Mouse (Mus musculus): ENCODE measurements around the gene Shbg. TPM values are rescaled to one million over a fixed set of nuclear protein-coding genes. Genes with fewer than 3 reads are reported as not detected.

Gene Shbg
- polyA plus RNA-seq, 1 experiment from 2014 or later: 7.5 TPM

DNA sequence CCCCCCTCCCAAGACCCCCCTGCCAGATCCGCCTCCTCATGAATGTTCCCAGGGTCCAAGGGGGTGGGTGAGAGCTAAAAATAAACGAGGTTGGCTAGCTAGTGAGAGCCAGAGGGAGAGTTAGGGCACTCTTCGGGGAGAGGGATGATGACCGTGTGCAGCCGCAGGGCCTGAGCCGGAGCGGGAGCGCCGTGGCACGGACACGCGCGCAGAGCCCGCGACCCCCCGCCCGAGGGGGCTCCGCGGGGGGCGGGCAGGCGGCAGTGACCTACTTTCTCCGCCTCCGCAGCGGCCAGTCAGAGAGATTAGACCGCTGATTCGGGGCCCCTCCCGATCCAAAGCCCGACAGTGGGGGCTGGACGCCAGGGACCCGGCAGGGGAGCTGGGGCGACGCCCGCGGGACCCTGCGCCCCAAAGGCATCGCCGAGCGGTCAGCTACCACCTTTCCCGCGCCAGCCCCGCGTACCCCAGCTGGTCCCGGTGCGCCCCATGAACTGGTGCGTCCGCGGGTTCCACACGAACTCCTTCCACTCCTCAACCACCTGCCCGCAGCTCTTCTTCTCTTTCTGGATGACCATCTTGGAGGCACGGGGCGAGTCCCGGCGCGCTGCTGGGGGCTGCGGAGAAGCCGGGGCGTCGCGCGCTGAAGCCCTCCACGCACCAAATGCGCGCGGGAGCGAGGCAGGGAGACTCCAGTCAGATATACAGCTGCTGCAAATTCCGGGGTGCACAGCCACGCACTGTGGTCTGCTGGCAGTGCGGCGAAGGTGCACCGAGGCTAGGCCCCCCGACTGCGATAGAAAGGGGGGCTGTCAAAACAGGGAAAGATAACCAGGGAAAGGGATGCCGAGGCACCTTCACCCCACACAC lies 12.7 kb downstream of the Shbg start:
- under 1% methylated on average over 73 of the region's 73 CpGs for WGBS
- no peaks in the 10 kb centered on the region for H3K9me3 ChIP-seq
- H3K27ac ChIP-seq: peak overlapping the region; percentile 87
- H3K4me3 ChIP-seq: peak overlapping the region; percentile 79
- peaks cover 62% of the 10 kb centered on the region for H3K4me1 ChIP-seq
- 0 out of 2 replicates have a peak, but pooled peaks cover 4% of the 10 kb centered on the region for H3K27me3 ChIP-seq (ENCODE audit: insufficient read depth, poor library complexity, severe bottlenecking)
- no peak for DNase-seq (ENCODE audit: low spot score)
- H3K36me3 ChIP-seq: 0 out of 2 replicates have a peak, but pooled peaks cover 3% of the 10 kb centered on the region

DNA sequence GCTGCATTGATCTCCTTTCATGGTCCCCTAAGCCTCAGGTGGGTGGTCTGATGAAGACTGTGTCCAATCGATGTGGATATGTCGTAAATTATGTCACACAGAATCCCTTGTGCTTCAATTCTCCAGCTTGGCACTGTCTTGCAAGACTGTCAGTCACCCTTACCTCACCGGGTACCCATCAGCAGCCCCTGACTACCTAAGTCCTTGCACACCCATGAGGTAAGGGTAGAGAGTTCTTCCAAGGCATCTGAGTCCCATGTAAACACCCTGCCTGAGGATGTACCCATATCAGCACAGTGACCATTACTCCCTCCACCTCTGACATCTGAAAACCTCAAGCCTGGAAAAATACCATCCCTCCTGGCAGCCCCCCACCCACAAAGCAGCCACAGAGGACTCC lies 13.4 kb downstream of the Shbg start:
- no peak for DNase-seq (ENCODE audit: low spot score)
- Histone ChIP-seq H3K36me3 (0 out of 2 replicates have a peak, but pooled peaks cover 3% of the 10 kb centered on the region), H3K27me3 (ENCODE audit: insufficient read depth, poor library complexity, severe bottlenecking) (0 out of 2 replicates have a peak, but pooled peaks cover 4% of the 10 kb centered on the region), H3K4me1 (peaks cover 68% of the 10 kb centered on the region), H3K9me3 (no peaks in the 10 kb centered on the region), H3K4me3 (peak overlapping the region; percentile 79), H3K27ac (peak overlapping the region; percentile 87)
- WGBS: 70% methylated on average over 3 of the region's 3 CpGs

DNA sequence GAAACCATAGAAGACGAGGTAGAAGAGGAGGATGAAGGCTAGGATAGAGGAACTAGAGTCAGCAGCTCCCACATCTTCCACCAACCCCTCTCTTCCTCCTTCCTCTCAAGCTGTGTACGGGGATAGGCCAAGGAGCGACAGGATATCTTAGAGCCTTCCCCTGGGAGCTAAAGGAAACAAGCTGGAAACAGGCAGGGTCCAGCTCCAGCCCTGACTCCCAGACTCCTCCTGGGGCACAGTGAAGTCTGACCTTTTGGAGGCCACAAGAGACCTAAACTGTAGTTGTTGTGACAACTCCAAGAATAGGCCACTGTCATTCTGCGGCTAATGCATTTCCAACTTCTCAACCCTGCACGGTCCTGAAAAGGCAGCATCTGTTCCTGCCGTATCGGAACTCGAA lies 14.2 kb downstream of the Shbg start:
- no peaks in the 10 kb centered on the region for H3K27me3 ChIP-seq (ENCODE audit: insufficient read depth, poor library complexity, severe bottlenecking)
- peaks cover 75% of the 10 kb centered on the region for H3K4me1 ChIP-seq
- H3K9me3 ChIP-seq: no peaks in the 10 kb centered on the region
- no peak overlapping the region for H3K4me3 ChIP-seq
- 0 out of 2 replicates have a peak, but pooled peaks cover 3% of the 10 kb centered on the region for H3K36me3 ChIP-seq
- WGBS: 71% methylated on average over 8 of the region's 8 CpGs
- no peak for DNase-seq (ENCODE audit: low spot score)
- H3K27ac ChIP-seq: peak overlapping the region; percentile 87; the same call in 1 of the 2 replicates

DNA sequence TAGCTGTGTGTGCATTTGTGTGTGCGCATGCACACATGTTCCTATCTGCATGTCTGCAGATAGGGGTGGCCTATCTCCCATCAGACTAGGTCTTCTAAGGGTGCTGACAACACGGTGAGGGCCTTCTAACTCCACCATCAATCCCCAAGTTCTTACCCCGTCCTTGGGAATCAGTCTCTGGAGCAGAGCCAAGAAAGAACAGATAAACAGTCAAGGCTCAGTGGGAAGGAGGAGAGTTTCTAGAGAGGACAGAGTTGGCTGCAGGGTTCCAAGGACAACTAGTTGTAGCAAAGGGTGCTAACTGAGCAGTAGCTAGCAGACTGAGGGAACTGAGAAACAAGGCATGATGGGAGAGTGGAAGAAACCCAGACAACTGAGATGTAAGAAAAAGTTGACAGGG lies 15.9 kb downstream of the Shbg start:
- 0 out of 2 replicates have a peak overlapping the region, but pooled peaks have one; percentile 10 for H3K4me3 ChIP-seq
- no peaks in the 10 kb centered on the region for H3K27me3 ChIP-seq (ENCODE audit: insufficient read depth, poor library complexity, severe bottlenecking)
- H3K4me1 ChIP-seq: peaks cover 75% of the 10 kb centered on the region
- peak overlapping the region; percentile 84 for H3K27ac ChIP-seq
- 0 out of 2 replicates have a peak, but pooled peaks cover 3% of the 10 kb centered on the region for H3K36me3 ChIP-seq
- WGBS: 37% methylated on average over 3 of the region's 3 CpGs
- no peak for DNase-seq (ENCODE audit: low spot score)
- no peaks in the 10 kb centered on the region for H3K9me3 ChIP-seq

DNA sequence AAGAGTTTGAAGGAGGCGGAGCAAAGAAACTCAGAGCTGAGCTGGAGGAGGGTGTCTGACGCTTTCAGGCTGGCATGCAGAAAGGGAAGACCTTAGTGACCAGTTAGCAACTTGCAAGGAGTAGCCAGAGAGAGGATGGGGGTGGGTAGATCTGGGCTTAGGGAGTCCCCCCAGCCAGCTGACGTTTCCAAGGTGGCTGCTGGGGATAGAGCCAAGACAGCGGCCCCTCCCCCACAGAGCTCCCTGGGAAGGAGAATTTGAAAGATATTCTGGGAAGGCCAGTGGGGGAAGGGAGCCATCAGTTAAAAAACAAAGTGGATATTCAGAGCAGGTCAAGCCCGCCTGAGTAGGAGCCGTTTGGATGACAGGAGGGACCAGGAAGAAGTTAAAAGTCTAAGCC lies 17.6 kb downstream of the Shbg start:
- H3K4me1 ChIP-seq: peaks cover 63% of the 10 kb centered on the region
- DNase-seq (ENCODE audit: low spot score): peak; percentile 91
- H3K4me3 ChIP-seq: peak overlapping the region; percentile 37

DNA sequence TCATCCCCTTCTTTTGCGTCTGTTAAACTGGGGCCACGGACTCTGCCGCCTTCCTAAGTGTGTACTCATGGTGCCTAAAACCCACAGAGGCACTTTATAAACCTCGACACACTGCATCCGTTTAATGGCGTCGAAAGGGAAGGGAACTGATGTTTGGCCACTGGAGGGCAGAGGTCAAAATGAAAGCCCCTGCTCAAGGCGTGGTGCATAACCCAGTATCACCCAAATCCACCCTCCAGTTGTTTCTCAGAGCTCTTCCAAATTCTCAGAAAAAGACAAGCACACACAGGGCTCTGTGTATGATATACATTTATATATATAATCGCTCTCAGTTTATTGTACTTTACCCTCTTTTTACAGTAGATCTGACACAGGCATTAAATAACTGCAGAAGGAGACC lies 18.3 kb downstream of the Shbg start:
- Histone ChIP-seq H3K27ac (peak overlapping the region; percentile 84), H3K4me1 (peaks cover 57% of the 10 kb centered on the region), H3K27me3 (ENCODE audit: insufficient read depth, poor library complexity, severe bottlenecking) (no peaks in the 10 kb centered on the region), H3K36me3 (peaks cover 15% of the 10 kb centered on the region; the same call in 1 of the 2 replicates), H3K9me3 (no peaks in the 10 kb centered on the region), H3K4me3 (peak overlapping the region; percentile 37)
- peak; percentile 86 for DNase-seq (ENCODE audit: low spot score)
- WGBS: 6% methylated on average over 9 of the region's 9 CpGs

More for the DNA sequence above, 17.6 kb downstream of the Shbg start:
- no peaks in the 10 kb centered on the region for H3K27me3 ChIP-seq (ENCODE audit: insufficient read depth, poor library complexity, severe bottlenecking)
- WGBS: 6% methylated on average over 6 of the region's 6 CpGs
- peak overlapping the region; percentile 84 for H3K27ac ChIP-seq
- peaks cover 10% of the 10 kb centered on the region; the same call in 1 of the 2 replicates for H3K36me3 ChIP-seq
- H3K9me3 ChIP-seq: no peaks in the 10 kb centered on the region

DNA sequence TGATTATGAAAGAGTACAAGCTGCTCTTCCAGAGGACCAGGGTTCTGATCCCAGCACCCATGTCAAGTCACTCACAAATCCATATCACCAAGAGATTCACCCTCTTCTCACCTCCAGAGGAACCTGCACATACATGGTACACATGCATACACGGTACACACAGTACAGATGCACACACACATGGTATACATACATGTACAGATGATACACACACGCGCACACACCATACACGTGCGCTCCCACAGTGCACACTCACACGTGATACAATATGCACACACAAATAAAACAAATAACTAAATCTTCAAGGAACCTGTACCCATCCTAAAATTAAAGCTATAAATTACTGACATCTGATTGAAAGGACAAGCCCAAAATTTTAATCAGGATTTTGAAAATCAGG lies 22.9 kb downstream of the Shbg start:
- no peaks in the 10 kb centered on the region for H3K9me3 ChIP-seq
- no peak overlapping the region for H3K4me3 ChIP-seq
- DNase-seq (ENCODE audit: low spot score): no peak
- peaks cover 53% of the 10 kb centered on the region for H3K36me3 ChIP-seq
- 91% methylated on average over 6 of the region's 6 CpGs for whole genome bisulfite sequencing
- H3K27ac ChIP-seq: no peak overlapping the region
- H3K4me1 ChIP-seq: peaks cover 20% of the 10 kb centered on the region
- no peaks in the 10 kb centered on the region for H3K27me3 ChIP-seq (ENCODE audit: insufficient read depth, poor library complexity, severe bottlenecking)

DNA sequence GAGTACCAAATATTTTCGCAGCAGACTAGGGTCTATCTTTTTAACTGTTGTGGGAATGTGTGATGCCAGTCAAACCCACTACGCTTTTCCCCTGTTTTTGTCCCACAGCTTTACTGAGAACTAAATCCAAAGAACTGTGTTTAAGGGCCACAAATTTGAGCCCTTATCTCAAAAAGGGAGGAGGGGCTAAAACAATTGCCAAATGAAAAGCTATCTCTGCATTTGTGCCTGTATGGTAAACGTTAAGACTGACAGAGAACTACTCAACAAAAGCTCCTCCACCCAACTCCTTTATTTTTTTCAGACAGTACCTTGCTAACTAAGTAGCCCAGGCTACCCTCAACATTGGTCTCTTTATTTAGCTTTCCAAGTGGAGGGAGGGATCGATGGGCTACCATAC lies 24.9 kb downstream of the Shbg start:
- H3K36me3 ChIP-seq: peaks cover 73% of the 10 kb centered on the region
- DNase-seq (ENCODE audit: low spot score): no peak
- H3K27me3 ChIP-seq (ENCODE audit: insufficient read depth, poor library complexity, severe bottlenecking): no peaks in the 10 kb centered on the region
- peaks cover 8% of the 10 kb centered on the region for H3K4me1 ChIP-seq
- no peaks in the 10 kb centered on the region for H3K9me3 ChIP-seq
- H3K4me3 ChIP-seq: no peak overlapping the region
- peak overlapping the region; percentile 65; the same call in 1 of the 2 replicates for H3K27ac ChIP-seq
- 81% methylated on average over 4 of the region's 4 CpGs for WGBS

DNA sequence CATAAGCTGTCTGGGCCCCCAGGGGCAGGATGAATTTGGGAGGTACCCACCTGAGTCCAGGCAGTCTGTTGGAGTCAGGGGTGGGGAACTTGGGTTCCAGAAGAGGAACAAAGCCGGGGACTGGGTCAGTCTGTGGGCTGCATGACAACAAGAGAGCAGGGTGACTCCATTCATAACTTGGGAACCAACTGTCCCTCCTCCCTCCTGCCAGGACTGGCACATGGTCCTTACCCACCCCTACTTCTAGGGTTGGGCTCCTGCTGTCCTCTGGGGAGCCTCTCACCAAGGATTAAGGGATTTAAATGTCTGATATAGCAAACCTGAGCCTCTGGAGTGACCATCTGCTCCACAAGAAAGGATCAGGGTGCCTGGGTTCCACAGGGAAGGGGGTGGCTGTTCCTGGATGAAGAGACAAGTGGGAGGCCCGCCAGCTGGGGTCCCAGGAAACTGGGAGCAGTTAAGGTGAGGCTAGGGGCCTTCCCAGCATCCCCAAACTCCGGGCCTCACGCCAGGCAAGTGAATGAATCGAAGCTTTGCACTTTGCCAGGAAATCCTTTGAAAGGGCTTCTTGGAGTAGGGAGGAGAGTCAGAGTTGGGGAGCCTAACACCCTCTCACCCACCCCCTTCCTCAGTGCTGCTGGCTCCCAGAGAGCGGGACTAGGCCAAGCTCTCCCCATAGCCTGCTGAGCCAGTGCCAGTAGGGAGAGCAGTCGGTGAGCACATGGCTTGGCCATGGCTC lies 25.6 kb downstream of the Shbg start:
- no peak overlapping the region for H3K4me3 ChIP-seq
- no peaks in the 10 kb centered on the region for H3K27me3 ChIP-seq (ENCODE audit: insufficient read depth, poor library complexity, severe bottlenecking)
- H3K4me1 ChIP-seq: peaks cover 8% of the 10 kb centered on the region
- no peaks in the 10 kb centered on the region for H3K9me3 ChIP-seq
- H3K36me3 ChIP-seq: peaks cover 80% of the 10 kb centered on the region
- WGBS: 82% methylated on average over 7 of the region's 7 CpGs
- H3K27ac ChIP-seq: peak overlapping the region; percentile 65; the same call in 1 of the 2 replicates
- no peak for DNase-seq (ENCODE audit: low spot score)

DNA sequence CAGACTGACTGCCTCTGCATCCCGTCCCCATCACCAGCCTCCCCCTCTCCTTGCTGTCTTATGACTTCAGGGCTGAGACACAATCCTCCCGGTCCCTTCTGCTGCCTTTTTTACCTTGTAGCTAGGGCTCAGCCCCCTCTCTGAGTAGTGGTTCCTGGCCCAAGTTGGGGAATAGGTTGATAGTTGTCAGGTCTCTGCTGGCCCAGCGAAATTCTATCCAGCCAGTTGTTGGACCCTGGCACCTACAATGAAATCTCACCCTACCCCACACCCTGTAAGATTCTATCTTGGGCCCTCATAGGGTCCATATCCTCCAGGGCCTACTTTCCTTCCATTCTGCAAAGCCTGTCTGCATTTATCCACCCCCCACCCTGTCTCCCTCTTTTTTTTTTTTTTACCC lies 26.3 kb downstream of the Shbg start:
- Histone ChIP-seq H3K36me3 (peaks cover 85% of the 10 kb centered on the region), H3K9me3 (no peaks in the 10 kb centered on the region), H3K27me3 (ENCODE audit: insufficient read depth, poor library complexity, severe bottlenecking) (no peaks in the 10 kb centered on the region), H3K4me1 (peaks cover 8% of the 10 kb centered on the region), H3K4me3 (no peak overlapping the region), H3K27ac (no peak overlapping the region)
- 79% methylated on average over 3 of the region's 3 CpGs for WGBS
- DNase-seq (ENCODE audit: low spot score): no peak

DNA sequence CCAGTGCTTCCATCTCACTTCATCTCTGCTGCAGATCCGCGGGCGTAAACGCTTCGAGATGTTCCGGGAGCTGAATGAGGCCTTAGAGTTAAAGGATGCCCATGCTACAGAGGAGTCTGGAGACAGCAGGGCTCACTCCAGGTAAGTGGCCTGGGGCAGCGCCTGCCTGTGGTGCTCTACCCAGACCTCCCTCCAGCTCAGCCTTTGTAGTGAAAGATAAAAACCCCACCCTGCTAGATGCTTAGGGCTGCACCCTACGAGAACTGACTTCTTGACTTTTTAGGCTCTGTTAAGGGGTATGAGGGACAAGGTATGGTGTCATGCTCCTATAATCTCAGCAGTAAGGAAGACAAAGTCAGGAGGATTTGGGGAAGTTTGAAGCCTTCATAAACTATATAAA lies 27.1 kb downstream of the Shbg start:
- Histone ChIP-seq H3K4me3 (no peak overlapping the region), H3K9me3 (no peaks in the 10 kb centered on the region), H3K27ac (no peak overlapping the region), H3K4me1 (peaks cover 14% of the 10 kb centered on the region), H3K36me3 (peaks cover 83% of the 10 kb centered on the region), H3K27me3 (ENCODE audit: insufficient read depth, poor library complexity, severe bottlenecking) (no peaks in the 10 kb centered on the region)
- no peak for DNase-seq (ENCODE audit: low spot score)
- 93% methylated on average over 8 of the region's 8 CpGs for WGBS

DNA sequence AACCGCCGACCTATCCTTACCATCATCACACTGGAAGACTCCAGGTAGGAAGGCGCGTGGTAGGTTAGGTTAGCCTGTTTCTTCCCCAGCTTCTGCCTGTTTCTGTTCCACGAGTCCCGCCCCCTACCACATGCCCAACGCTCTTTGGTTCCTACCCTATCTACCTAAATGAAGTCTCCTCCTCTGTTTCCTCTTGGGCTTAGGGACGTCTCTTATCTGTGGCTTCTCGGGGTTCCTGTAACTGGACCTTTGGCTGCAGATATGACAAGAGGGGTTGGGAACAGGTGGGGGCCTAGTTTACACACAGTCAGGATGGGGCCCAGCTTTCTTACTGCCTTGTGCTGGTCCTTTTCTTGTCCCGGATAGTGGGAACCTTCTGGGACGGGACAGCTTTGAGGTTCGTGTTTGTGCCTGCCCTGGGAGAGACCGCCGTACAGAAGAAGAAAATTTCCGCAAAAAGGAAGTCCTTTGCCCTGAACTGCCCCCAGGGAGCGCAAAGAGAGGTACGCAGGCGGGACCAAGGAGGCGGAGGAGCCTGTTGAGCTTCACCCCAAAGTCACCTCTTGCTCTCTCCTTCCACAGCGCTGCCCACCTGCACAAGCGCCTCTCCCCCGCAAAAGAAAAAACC lies 28.4 kb downstream of the Shbg start:
- Histone ChIP-seq H3K27me3 (ENCODE audit: insufficient read depth, poor library complexity, severe bottlenecking) (no peaks in the 10 kb centered on the region), H3K27ac (no peak overlapping the region), H3K4me1 (peaks cover 25% of the 10 kb centered on the region), H3K4me3 (no peak overlapping the region), H3K9me3 (no peaks in the 10 kb centered on the region), H3K36me3 (peaks cover 77% of the 10 kb centered on the region)
- peak; percentile 85 for DNase-seq (ENCODE audit: low spot score)
- 85% methylated on average over 22 of the region's 22 CpGs for WGBS
